Mouse (Mus musculus): ENCODE data around the gene Ccdc159. TPM values are rescaled to one million over a fixed set of nuclear protein-coding genes. Genes with fewer than 3 reads are reported as not detected.

Ccdc159 gene
- polyA plus RNA-seq (2012; ENCODE audit: low replicate concordance) = 0.15 and 0.30 TPM in 2 replicates

GRCm38 (mm10) chr9:21927208-21927753 is at the start of gene Ccdc159, which contains the start of gene Tmem205:
Ccdc159 (plus strand) TSS chr9:21927471.
Tmem205 (minus strand) TSS chr9:21927556.

GRCm38 (mm10) chr9:21918035-21918592 is 9.2 kb upstream of the Ccdc159 start, which contains the start of gene Rab3d:
Rab3d (minus strand) TSS chr9:21918192.

GRCm38 (mm10) chr9:21936692-21937570 is 9.7 kb downstream of the Ccdc159 start, which contains the start of gene Plppr2:
Plppr2 (plus strand) TSS chr9:21937033.

GRCm38 (mm10) chr9:21955570-21956281 is 28.5 kb downstream of the Ccdc159 start, which contains the start of gene Swsap1:
Swsap1 (plus strand) TSS chr9:21955755.

GRCm38 (mm10) chr9:21963417-21963816 is 36.1 kb downstream of the Ccdc159 start, which contains the start of gene Epor:
Epor (minus strand) TSS chr9:21963506.

Other genes starting within 250 kb of the Ccdc159 start
- 5.5 and 9.9 TPM in 2 replicates for gene Ldlr, start 204.0 kb upstream of the Ccdc159 start, polyA plus RNA-seq (2012; ENCODE audit: low replicate concordance)
- gene Spc24, start 167.2 kb upstream of the Ccdc159 start, polyA plus RNA-seq (2012; ENCODE audit: low replicate concordance) = 66.2 and 67.6 TPM in 2 replicates
- gene Kank2, start 128.7 kb upstream of the Ccdc159 start, polyA plus RNA-seq (2012; ENCODE audit: low replicate concordance) = 0.86 and 1.6 TPM in 2 replicates
- not detected in 2 replicates for gene Angptl8, start 92.0 kb upstream of the Ccdc159 start, polyA plus RNA-seq (2012; ENCODE audit: low replicate concordance)
- gene Dock6, start 74.8 kb upstream of the Ccdc159 start, polyA plus RNA-seq (2012; ENCODE audit: low replicate concordance) = 4.1 and 4.6 TPM in 2 replicates
- gene Rab3d, start 9.3 kb upstream of the Ccdc159 start, polyA plus RNA-seq (2012; ENCODE audit: low replicate concordance) = 2.8 and 3.1 TPM in 2 replicates
- 7.7 and 9.7 TPM in 2 replicates for gene Tmem205, start 85 bp downstream of the Ccdc159 start, polyA plus RNA-seq (2012; ENCODE audit: low replicate concordance)
- 2.7 and 3.5 TPM in 2 replicates for gene Plppr2, start 9.6 kb downstream of the Ccdc159 start, polyA plus RNA-seq (2012; ENCODE audit: low replicate concordance)
- gene Swsap1, start 28.3 kb downstream of the Ccdc159 start, polyA plus RNA-seq (2012; ENCODE audit: low replicate concordance) = 5.8 and 8.2 TPM in 2 replicates
- 411 and 740 TPM in 2 replicates for gene Epor, start 36.0 kb downstream of the Ccdc159 start, polyA plus RNA-seq (2012; ENCODE audit: low replicate concordance)
- gene Rgl3, start 62.0 kb downstream of the Ccdc159 start, polyA plus RNA-seq (2012; ENCODE audit: low replicate concordance) = 3.8 and 4.2 TPM in 2 replicates
- gene Ccdc151, start 75.2 kb downstream of the Ccdc159 start, polyA plus RNA-seq (2012; ENCODE audit: low replicate concordance) = not detected in 2 replicates
- gene Prkcsh, start 75.3 kb downstream of the Ccdc159 start, polyA plus RNA-seq (2012; ENCODE audit: low replicate concordance) = 89.7 and 142 TPM in 2 replicates
- 0.05 TPM in 1 of 2 replicates, not detected in the other for gene Elavl3, start 124.6 kb downstream of the Ccdc159 start, polyA plus RNA-seq (2012; ENCODE audit: low replicate concordance)
- not detected in 2 replicates for gene Gm49318, start 143.8 kb downstream of the Ccdc159 start, polyA plus RNA-seq (2012; ENCODE audit: low replicate concordance)
- gene Zfp653, start 143.9 kb downstream of the Ccdc159 start, polyA plus RNA-seq (2012; ENCODE audit: low replicate concordance) = 19.9 and 36.2 TPM in 2 replicates
- 15.6 and 32.9 TPM in 2 replicates for gene Ecsit, start 158.0 kb downstream of the Ccdc159 start, polyA plus RNA-seq (2012; ENCODE audit: low replicate concordance)
- not detected in 2 replicates for gene Cnn1, start 171.7 kb downstream of the Ccdc159 start, polyA plus RNA-seq (2012; ENCODE audit: low replicate concordance)
- gene Elof1, start 189.7 kb downstream of the Ccdc159 start, polyA plus RNA-seq (2012; ENCODE audit: low replicate concordance) = 20.8 and 209 TPM in 2 replicates
- gene Acp5, start 208.2 kb downstream of the Ccdc159 start, polyA plus RNA-seq (2012; ENCODE audit: low replicate concordance) = 101 and 225 TPM in 2 replicates
- 38.8 and 41.8 TPM in 2 replicates for gene Pigyl, start 229.4 kb downstream of the Ccdc159 start, polyA plus RNA-seq (2012; ENCODE audit: low replicate concordance)